Mouse (Mus musculus) stomach, embryonic 15.5 days (tissue): Measurements from ENCODE around the gene Flna. TPM values are rescaled to one million over a fixed set of nuclear protein-coding genes. Genes with fewer than 3 reads are reported as not detected.

Experiments
- microRNA-seq: library from miRNA; unstranded; fragments of <30 nt; microRNA quantifications from one replicate; pipeline ENCODE4, GENCODE M21; 2016
- polyA plus RNA-seq: library from polyadenylated mRNA; unstranded; fragments of >200 nt; fragmentation: Nextera tagmentation; extraction: Ambion mirVana; gene quantifications from 2 replicates; pipeline ENCODE4 v1.2.1, GENCODE M21; 2015

Flna gene
- polyA plus RNA-seq, 1 experiment from 2014 or later, result 346 TPM

Small RNAs within 50 kb of the gene (microRNA-seq; reads per million reads assigned to microRNA genes)
- 0.58 reads per million for gene Mir7091

Other genes starting within 250 kb of the Flna start
- gene Irak1, start 225.9 kb downstream of the Flna start, polyA plus RNA-seq, result 68.3 and 71.1 TPM in 2 replicates
- gene Opn1mw, start 122.4 kb downstream of the Flna start, polyA plus RNA-seq, result not detected in 2 replicates
- 12.3 and 12.4 TPM in 2 replicates for gene Mecp2, start 114.5 kb downstream of the Flna start, polyA plus RNA-seq
- not detected in 2 replicates for gene Tex28, start 82.0 kb downstream of the Flna start, polyA plus RNA-seq
- not detected in 2 replicates for gene Tktl1, start 72.6 kb downstream of the Flna start, polyA plus RNA-seq
- 22.0 and 25.5 TPM in 2 replicates for gene Emd, start 4.9 kb upstream of the Flna start, polyA plus RNA-seq
- gene Rpl10, start 21.0 kb upstream of the Flna start, polyA plus RNA-seq, result 643 and 895 TPM in 2 replicates
- 79.5 and 86.1 TPM in 2 replicates for gene Taz, start 32.1 kb upstream of the Flna start, polyA plus RNA-seq
- 15.7 and 17.5 TPM in 2 replicates for gene Dnase1l1, start 32.5 kb upstream of the Flna start, polyA plus RNA-seq
- gene Atp6ap1, start 47.3 kb upstream of the Flna start, polyA plus RNA-seq, result 130 and 132 TPM in 2 replicates
- 190 and 196 TPM in 2 replicates for gene Gdi1, start 55.2 kb upstream of the Flna start, polyA plus RNA-seq
- gene Fam50a, start 63.2 kb upstream of the Flna start, polyA plus RNA-seq, result 58.1 and 63.1 TPM in 2 replicates
- gene Plxna3, start 79.2 kb upstream of the Flna start, polyA plus RNA-seq, result 12.4 and 13.5 TPM in 2 replicates
- gene Lage3, start 103.8 kb upstream of the Flna start, polyA plus RNA-seq, result 95.8 and 107 TPM in 2 replicates
- gene Ubl4a, start 123.4 kb upstream of the Flna start, polyA plus RNA-seq, result 63.3 and 67.0 TPM in 2 replicates
- gene Slc10a3, start 123.5 kb upstream of the Flna start, polyA plus RNA-seq, result 17.8 and 17.9 TPM in 2 replicates
- gene Fam3a, start 143.5 kb upstream of the Flna start, polyA plus RNA-seq, result 36.0 and 36.1 TPM in 2 replicates
- 19.9 and 20.1 TPM in 2 replicates for gene Ikbkg, start 143.5 kb upstream of the Flna start, polyA plus RNA-seq
- gene G6pdx, start 179.4 kb upstream of the Flna start, polyA plus RNA-seq, result 71.1 and 76.5 TPM in 2 replicates
- not detected in 2 replicates for gene Gm6880, start 231.6 kb upstream of the Flna start, polyA plus RNA-seq